Mouse (Mus musculus) intestine, postnatal 0 days (tissue): Measurements from ENCODE around the gene Mypn. TPM values are rescaled to one million over a fixed set of nuclear protein-coding genes. Genes with fewer than 3 reads are reported as not detected.

Experiments
- ATAC-seq: fragments of 200-750 bp; cut with Nextera tagmentation; 2 replicates; pipeline ENCODE4 v1.8.0; 2017; ENCODE audit warnings: mild to moderate bottlenecking, moderate TSS enrichment, moderate library complexity
- H3K27ac ChIP-seq: fragments of 300-500 bp; sonication (generic); 2 replicates; pipeline ENCODE4 v1.5.1; 2014; ENCODE audit warnings: mild to moderate bottlenecking, low read depth, low read length, moderate library complexity
- H3K27me3 ChIP-seq: fragments of 300-500 bp; sonication (generic); replicated peaks from 2 replicates; pipeline ENCODE4 v1.6.1; 2014; ENCODE audit warnings: low read length, mixed read lengths; ENCODE audit not compliant: control insufficient read depth, insufficient read depth
- H3K36me3 ChIP-seq: fragments of 300-500 bp; sonication (generic); 2 replicates; pipeline ENCODE4 v1.6.1; 2014; ENCODE audit warnings: mild to moderate bottlenecking, moderate library complexity; ENCODE audit not compliant: control insufficient read depth, insufficient read depth
- H3K4me1 ChIP-seq: fragments of 300-500 bp; sonication (generic); replicated peaks from 2 replicates; pipeline ENCODE4 v1.6.1; 2014; ENCODE audit warnings: antibody characterized with exemption, low read length, mixed read lengths; ENCODE audit not compliant: control insufficient read depth, insufficient read depth
- H3K4me2 ChIP-seq: fragments of 300-500 bp; sonication (generic); replicated peaks from 2 replicates; pipeline ENCODE4 v1.6.1; 2014; ENCODE audit warnings: low read depth, mild to moderate bottlenecking, moderate library complexity
- H3K4me3 ChIP-seq: fragments of 300-500 bp; sonication (generic); 2 replicates; pipeline ENCODE4 v1.5.1; 2014; ENCODE audit warnings: low read depth, low read length
- H3K9ac ChIP-seq: fragments of 300-500 bp; sonication (generic); 2 replicates; pipeline ENCODE4 v1.6.1; 2014; ENCODE audit warnings: mild to moderate bottlenecking, low read depth, low read length
- H3K9me3 ChIP-seq: fragments of 300-500 bp; sonication (generic); 2 replicates; pipeline ENCODE4 v1.6.1; 2016; ENCODE audit warnings: mixed run types; ENCODE audit not compliant: control insufficient read depth
- CTCF ChIP-seq: sonication (generic); IDR thresholded peaks from 2 replicates; pipeline ENCODE4 v1.5.1; 2016; ENCODE audit warnings: low read depth, mild to moderate bottlenecking, control low read depth, antibody characterized with exemption, moderate library complexity
- WGBS: fragments of 180-500 bp; shearing (Covaris S2); extraction: QIAGEN DNeasy Blood & Tissue Kit; methylation state at CpG from one replicate; pipeline ENCODE4 v1.1.7; 2014; 5-methylcytosine and 5-hydroxymethylcytosine counted together
- polyA plus RNA-seq: library from polyadenylated mRNA; unstranded; fragments of >200 nt; fragmentation: Nextera tagmentation; extraction: Ambion mirVana; gene quantifications from 2 replicates; pipeline ENCODE4 v1.2.1, GENCODE M21; 2015

The Mypn gene
- polyA plus RNA-seq, 1 experiment from 2014 or later, result 0.03 TPM

DNA sequence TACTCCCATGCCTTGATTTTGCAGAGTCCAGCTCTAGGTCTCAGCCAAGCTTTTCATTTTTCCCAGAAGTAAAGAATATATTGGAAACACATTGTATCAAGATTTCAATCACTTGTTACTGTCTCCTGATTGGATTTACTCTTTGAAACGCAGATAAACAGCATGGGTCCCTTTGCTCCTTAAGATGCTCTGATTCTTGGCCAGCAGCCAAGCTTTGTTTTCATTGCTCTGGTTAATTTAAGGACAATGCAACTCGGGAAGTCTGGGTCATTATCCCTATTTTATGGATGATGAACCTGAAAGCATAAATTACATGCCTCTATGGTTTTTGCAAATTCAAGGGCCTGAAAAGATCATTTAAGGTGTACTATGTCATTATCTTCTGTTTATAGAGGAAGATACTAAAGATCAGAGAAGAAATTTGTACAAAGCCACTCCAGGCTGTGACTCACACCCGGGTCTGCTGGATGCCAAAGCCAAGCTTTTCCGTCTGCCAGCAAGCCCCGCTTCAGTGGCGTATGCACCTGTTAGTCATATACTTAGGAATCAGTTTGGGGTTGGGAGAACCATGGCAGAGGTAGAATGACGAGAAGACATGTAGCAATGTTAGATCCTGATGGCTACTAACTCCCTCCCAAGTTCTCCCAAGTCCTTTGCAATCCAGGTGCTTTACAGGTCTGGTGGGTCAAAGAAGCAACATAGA lies 17.5 kb upstream of the Mypn start:
- no peaks in the 10 kb centered on the region for H3K36me3 ChIP-seq
- no peaks in the 10 kb centered on the region for H3K27me3 ChIP-seq
- no peak overlapping the region for H3K4me3 ChIP-seq
- H3K4me1 ChIP-seq, result no peaks in the 10 kb centered on the region
- WGBS, result 67% methylated on average over 7 of the region's 7 CpGs
- H3K27ac ChIP-seq, result no peak overlapping the region
- no peaks in the 10 kb centered on the region for H3K9me3 ChIP-seq
- H3K9ac ChIP-seq, result no peak overlapping the region
- no peak for ATAC-seq
- no peak for TF ChIP-seq CTCF
- H3K4me2 ChIP-seq, result no peak overlapping the region

DNA sequence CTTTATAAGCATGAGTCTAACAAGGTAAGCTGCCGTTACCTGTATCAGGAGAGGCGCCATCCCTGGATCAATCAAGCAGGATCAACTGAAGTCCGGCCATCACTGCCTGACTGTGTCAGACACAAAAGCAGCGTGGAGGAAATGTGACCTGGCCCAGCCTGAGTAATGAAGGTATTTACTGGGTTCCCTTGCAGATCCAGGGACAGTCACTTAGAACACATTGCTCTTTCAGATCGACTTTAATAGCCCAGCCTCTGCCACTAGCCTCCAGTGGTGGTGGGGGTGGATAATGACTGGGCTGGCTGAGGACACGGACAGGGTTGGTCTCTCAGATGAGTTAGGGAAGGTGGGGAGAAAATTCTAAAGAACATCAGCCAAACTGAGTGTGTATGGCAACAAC lies 5.1 kb upstream of the Mypn start:
- 53% methylated on average over 6 of the region's 6 CpGs for WGBS
- H3K4me3 ChIP-seq, result no peak overlapping the region
- no peaks in the 10 kb centered on the region for H3K4me1 ChIP-seq
- H3K27me3 ChIP-seq, result no peaks in the 10 kb centered on the region
- ATAC-seq, result no peak
- H3K9me3 ChIP-seq, result no peaks in the 10 kb centered on the region
- H3K36me3 ChIP-seq, result no peaks in the 10 kb centered on the region
- no peak overlapping the region for H3K27ac ChIP-seq
- no peak for TF ChIP-seq CTCF
- no peak overlapping the region for H3K9ac ChIP-seq
- H3K4me2 ChIP-seq, result no peak overlapping the region

DNA sequence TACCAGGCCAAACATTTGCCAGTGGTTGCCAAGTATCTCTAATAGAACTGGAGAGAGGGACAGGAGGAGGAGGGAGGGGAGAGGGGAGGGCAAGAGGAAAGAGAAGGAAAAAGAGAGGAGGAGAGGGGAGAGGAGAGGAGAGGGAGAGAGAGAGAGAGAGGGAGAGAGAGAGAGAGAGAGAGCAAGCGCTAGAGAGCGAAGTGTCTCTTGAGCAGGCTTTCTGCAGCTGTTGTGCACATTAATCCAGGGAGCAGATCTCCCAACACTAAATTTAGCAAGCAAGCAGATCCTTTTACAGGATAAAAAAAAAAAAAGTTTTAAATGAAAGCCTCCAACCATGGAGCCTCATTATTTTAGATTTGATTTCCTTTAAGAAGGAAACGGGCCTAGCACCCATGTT lies 750 bp downstream of the Mypn start:
- TF ChIP-seq CTCF, result no peak
- no peak overlapping the region for H3K4me2 ChIP-seq
- H3K9ac ChIP-seq, result no peak overlapping the region
- 56% methylated on average over 3 of the region's 3 CpGs for WGBS
- H3K9me3 ChIP-seq, result no peaks in the 10 kb centered on the region
- no peak overlapping the region for H3K27ac ChIP-seq
- H3K4me3 ChIP-seq, result no peak overlapping the region
- no peak for ATAC-seq
- no peaks in the 10 kb centered on the region for H3K27me3 ChIP-seq
- H3K4me1 ChIP-seq, result no peaks in the 10 kb centered on the region
- H3K36me3 ChIP-seq, result no peaks in the 10 kb centered on the region

DNA sequence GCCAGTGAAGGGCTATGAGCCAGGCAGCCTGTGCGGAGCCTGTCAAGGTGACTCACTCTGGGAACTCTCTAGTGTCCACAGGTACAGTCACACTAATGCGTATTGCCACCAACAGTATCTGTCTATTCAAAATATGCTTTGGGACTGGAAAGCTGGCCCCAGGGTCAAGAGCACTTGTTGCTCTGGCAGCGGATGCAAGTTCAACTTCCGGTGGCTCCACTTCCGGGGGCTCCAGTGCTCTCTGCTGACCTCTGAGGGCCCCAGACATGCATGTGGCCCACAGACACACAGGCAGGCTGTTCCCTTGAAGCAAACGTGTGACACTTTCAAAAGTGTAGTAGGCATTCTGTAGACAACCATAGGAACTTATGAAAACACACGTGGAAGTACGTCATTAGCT lies 2.2 kb downstream of the Mypn start:
- H3K9ac ChIP-seq, result no peak overlapping the region
- H3K4me3 ChIP-seq, result no peak overlapping the region
- H3K4me1 ChIP-seq, result no peaks in the 10 kb centered on the region
- H3K27me3 ChIP-seq, result no peaks in the 10 kb centered on the region
- H3K36me3 ChIP-seq, result no peaks in the 10 kb centered on the region
- TF ChIP-seq CTCF, result no peak
- WGBS, result 80% methylated on average over 8 of the region's 8 CpGs
- no peaks in the 10 kb centered on the region for H3K9me3 ChIP-seq
- no peak overlapping the region for H3K4me2 ChIP-seq
- no peak for ATAC-seq
- no peak overlapping the region for H3K27ac ChIP-seq

DNA sequence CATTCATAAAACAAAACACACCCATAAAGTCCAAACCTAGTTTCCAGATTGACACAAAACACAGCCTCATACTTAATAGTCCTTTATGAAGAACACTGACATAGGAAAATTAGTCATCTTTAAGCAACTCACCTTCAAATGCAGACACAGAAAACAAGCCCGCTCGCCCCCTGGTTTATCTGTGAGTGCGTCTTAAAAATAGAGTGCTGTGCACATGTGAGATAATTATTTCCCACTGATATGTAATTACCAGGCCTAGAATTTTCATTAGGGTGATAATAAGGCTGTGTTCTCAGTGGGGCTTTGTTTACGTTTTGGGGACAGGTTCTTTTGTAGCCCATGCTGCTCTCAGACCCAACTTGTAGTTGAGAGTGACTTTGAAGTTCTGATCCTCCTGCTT lies 4.7 kb downstream of the Mypn start:
- 76% methylated on average over 4 of the region's 4 CpGs for WGBS
- Histone ChIP-seq H3K36me3 (no peaks in the 10 kb centered on the region), H3K4me1 (no peaks in the 10 kb centered on the region), H3K27ac (no peak overlapping the region), H3K9ac (no peak overlapping the region), H3K9me3 (no peaks in the 10 kb centered on the region), H3K4me3 (no peak overlapping the region), H3K27me3 (no peaks in the 10 kb centered on the region), H3K4me2 (no peak overlapping the region)
- TF ChIP-seq CTCF, result no peak
- ATAC-seq, result no peak

DNA sequence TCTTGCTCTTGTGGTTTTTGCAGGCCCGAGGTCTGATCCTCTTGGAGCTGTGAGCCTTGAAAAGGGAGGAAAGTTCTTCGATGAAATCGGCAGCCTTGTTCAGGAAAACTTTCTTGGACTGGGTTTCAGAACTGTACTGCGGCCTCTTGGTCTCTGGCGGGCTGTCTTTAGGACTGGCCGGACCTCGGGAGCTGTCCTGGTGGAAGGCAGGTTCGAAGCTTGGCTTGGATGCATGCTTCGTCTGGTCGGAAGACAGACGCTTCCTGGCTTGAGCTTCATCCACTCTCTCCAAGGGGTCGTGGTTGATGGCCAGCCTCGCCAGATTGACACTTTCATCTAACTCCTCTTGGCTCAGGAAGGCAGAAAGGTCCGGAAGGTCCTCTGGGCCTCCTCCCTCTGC lies 11.0 kb downstream of the Mypn start:
- H3K27me3 ChIP-seq, result no peaks in the 10 kb centered on the region
- ATAC-seq, result no peak
- TF ChIP-seq CTCF, result no peak
- H3K27ac ChIP-seq, result no peak overlapping the region
- 84% methylated on average over 14 of the region's 14 CpGs for WGBS
- H3K4me3 ChIP-seq, result no peak overlapping the region
- no peaks in the 10 kb centered on the region for H3K9me3 ChIP-seq
- H3K4me1 ChIP-seq, result no peaks in the 10 kb centered on the region
- H3K4me2 ChIP-seq, result no peak overlapping the region
- no peaks in the 10 kb centered on the region for H3K36me3 ChIP-seq
- H3K9ac ChIP-seq, result no peak overlapping the region

GRCm38 (mm10) chr10:63192276-63192675 lies 11.5 kb downstream of the Mypn start:
- no peak for TF ChIP-seq CTCF
- H3K36me3 ChIP-seq, result no peaks in the 10 kb centered on the region
- H3K9ac ChIP-seq, result no peak overlapping the region
- no peak overlapping the region for H3K4me3 ChIP-seq
- WGBS, result 72% methylated on average over 18 of the region's 18 CpGs
- H3K27me3 ChIP-seq, result no peaks in the 10 kb centered on the region
- ATAC-seq, result no peak
- H3K9me3 ChIP-seq, result no peaks in the 10 kb centered on the region
- no peak overlapping the region for H3K27ac ChIP-seq
- H3K4me1 ChIP-seq, result no peaks in the 10 kb centered on the region
- no peak overlapping the region for H3K4me2 ChIP-seq
